Mouse (Mus musculus): ENCODE measurements around the gene Exoc6. TPM values are rescaled to one million over a fixed set of nuclear protein-coding genes. Genes with fewer than 3 reads are reported as not detected.

Exoc6 gene
- polyA plus RNA-seq (2015; fragmentation: Nextera tagmentation; extraction: Ambion mirVana): 4.3 and 6.0 TPM in 2 replicates

DNA sequence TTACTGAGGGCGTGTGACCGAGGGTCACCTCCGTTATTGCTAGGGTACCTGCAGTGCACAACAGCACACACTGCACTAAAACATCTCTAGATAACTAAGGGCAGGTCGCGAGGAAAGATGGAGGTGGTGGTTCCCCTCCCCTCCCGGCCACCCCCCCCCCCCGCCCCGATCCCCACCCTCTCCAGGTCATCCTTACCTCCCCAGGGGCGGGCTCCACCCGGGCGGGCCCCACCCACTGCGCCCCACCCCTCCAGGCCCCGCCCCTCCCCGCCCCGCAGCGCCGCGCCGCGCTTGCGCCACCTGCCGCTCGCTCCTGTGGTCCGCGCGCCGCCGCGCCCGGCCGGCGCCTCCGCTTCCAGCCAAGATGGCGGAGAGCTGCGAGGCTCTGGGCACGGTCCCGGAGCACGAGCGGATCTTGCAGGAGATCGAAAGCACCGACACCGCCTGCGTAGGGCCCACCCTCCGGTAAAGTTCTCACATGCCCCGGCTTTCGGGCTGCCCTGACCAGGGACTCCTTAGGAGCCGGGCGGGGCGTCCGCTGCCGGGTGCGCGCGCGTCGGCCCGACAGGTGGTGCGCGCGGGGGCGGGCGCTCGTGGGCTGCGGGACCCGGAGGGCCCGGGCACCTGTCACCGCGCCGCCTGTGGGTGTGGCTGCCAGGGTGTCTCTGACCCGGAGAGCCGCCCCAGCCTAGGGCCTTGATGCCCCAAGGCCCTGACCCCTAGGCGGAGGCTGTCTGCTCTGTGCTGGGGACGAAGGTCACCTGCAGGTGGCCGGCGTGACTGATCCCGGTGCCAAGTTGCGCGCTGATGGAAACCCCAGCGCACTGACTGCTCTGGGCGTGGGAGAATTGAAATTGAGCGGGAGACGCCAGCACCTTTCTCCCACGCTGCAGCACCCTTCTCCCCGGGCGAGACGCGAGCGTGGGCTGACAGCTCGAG lies at the start of gene Exoc6:
TSS of gene Exoc6 (plus strand) at position 318 of the 939 bp plus-strand sequence.
- Histone ChIP-seq H3K27me3 (peaks cover 38% of the 10 kb centered on the region), H3K9me3 (no peaks in the 10 kb centered on the region), H3K4me1 (peaks cover 3% of the 10 kb centered on the region; the same call in 1 of the 2 replicates), H3K4me3 (peak within 1 kb of the TSS; percentile 78), H3K36me3 (no peaks in the 10 kb centered on the region), H3K9ac (peak within 1 kb of the TSS; percentile 73), H3K27ac (no peak within 1 kb of the TSS), H3K4me2 (peak within 1 kb of the TSS; percentile 99)
- WGBS: under 1% methylated on average over 80 of the region's 89 CpGs
- peak; percentile 74 for ATAC-seq (ENCODE audit: insufficient number of reproducible peaks, insufficient read depth, low FRiP score, low TSS enrichment, low read depth)

- Histone ChIP-seq H3K4me3 (no peak overlapping the region), H3K27me3 (no peaks in the 10 kb centered on the region), H3K9me3 (no peaks in the 10 kb centered on the region), H3K36me3 (no peaks in the 10 kb centered on the region), H3K4me1 (0 out of 2 replicates have a peak, but pooled peaks cover 3% of the 10 kb centered on the region), H3K27ac (no peak overlapping the region), H3K4me2 (no peak overlapping the region), H3K9ac (no peak overlapping the region)
- WGBS: 83% methylated on average over 8 of the region's 8 CpGs
- ATAC-seq (ENCODE audit: insufficient number of reproducible peaks, insufficient read depth, low FRiP score, low TSS enrichment, low read depth): no peak
Observed at GRCm38 (mm10) chr19:37502996-37503395, 47.2 kb upstream of the Exoc6 start.

DNA sequence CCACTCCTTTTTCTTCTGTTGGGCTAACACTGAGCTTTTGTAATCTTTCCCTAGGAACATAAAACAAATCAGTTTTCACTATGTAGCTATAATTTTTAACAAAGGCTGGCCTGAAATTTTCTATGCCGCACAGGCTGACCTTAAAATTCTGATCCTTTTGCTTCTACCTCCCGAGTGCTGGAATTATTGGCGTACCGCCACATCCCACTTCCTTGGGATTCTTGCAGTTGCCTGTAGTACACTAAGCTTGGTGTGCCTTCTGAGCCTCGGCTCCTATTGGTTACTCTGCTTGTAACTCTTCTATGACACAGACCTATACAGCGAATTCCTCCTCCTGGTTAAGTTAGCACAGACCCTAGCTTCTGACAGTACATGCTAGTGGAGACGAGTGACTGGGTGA lies 44.2 kb upstream of the Exoc6 start:
- H3K4me3 ChIP-seq: no peak overlapping the region
- no peaks in the 10 kb centered on the region for H3K9me3 ChIP-seq
- no peak overlapping the region for H3K27ac ChIP-seq
- no peak overlapping the region for H3K9ac ChIP-seq
- ATAC-seq (ENCODE audit: insufficient number of reproducible peaks, insufficient read depth, low FRiP score, low TSS enrichment, low read depth): no peak
- H3K4me1 ChIP-seq: 0 out of 2 replicates have a peak, but pooled peaks cover 3% of the 10 kb centered on the region
- 69% methylated on average over 7 of the region's 7 CpGs for WGBS
- no peak overlapping the region for H3K4me2 ChIP-seq
- no peaks in the 10 kb centered on the region for H3K36me3 ChIP-seq
- H3K27me3 ChIP-seq: no peaks in the 10 kb centered on the region

- 57% methylated on average over 5 of the region's 5 CpGs for WGBS
- Histone ChIP-seq H3K9ac (no peak overlapping the region), H3K4me1 (0 out of 2 replicates have a peak, but pooled peaks cover 3% of the 10 kb centered on the region), H3K27me3 (no peaks in the 10 kb centered on the region), H3K36me3 (no peaks in the 10 kb centered on the region), H3K4me3 (no peak overlapping the region), H3K4me2 (no peak overlapping the region), H3K27ac (no peak overlapping the region), H3K9me3 (no peaks in the 10 kb centered on the region)
- ATAC-seq (ENCODE audit: insufficient number of reproducible peaks, insufficient read depth, low FRiP score, low TSS enrichment, low read depth): no peak
Observed at GRCm38 (mm10) chr19:37506614-37507013, 43.6 kb upstream of the Exoc6 start.

- H3K27me3 ChIP-seq: no peaks in the 10 kb centered on the region
- no peak overlapping the region for H3K27ac ChIP-seq
- H3K9ac ChIP-seq: no peak overlapping the region
- no peak overlapping the region for H3K4me2 ChIP-seq
- H3K4me1 ChIP-seq: 0 out of 2 replicates have a peak, but pooled peaks cover 5% of the 10 kb centered on the region
- H3K4me3 ChIP-seq: no peak overlapping the region
- no peaks in the 10 kb centered on the region for H3K9me3 ChIP-seq
- no peaks in the 10 kb centered on the region for H3K36me3 ChIP-seq
- no peak for ATAC-seq (ENCODE audit: insufficient number of reproducible peaks, insufficient read depth, low FRiP score, low TSS enrichment, low read depth)
- 13% methylated on average over 11 of the region's 11 CpGs for WGBS
Observed at GRCm38 (mm10) chr19:37509725-37510124, 40.5 kb upstream of the Exoc6 start.

DNA sequence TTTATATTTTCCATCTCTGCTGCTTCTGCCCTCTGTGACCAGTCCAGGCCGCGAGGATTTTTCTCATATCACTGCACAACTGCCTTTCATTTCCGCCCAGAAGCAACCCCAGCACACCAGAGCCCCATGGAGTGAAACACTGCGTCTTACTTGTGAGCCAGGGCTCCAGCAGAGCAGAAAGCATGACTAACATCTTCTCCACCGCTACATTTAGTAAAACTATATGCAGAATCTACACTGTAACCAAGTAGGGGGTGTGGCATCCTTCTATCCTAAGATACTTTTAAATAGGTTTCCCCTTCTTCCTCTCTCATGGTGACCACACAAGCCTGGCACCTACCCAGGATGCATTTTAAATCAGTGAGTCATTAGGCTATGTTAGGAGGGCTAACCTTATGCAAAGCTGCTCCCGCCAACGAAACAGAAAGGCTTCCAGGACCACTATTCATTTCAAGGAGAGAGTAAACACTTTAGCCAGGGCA lies 35.4 kb upstream of the Exoc6 start:
- 55% methylated on average over 7 of the region's 7 CpGs for WGBS
- H3K4me2 ChIP-seq: no peak overlapping the region
- no peaks in the 10 kb centered on the region for H3K36me3 ChIP-seq
- no peaks in the 10 kb centered on the region for H3K27me3 ChIP-seq
- ATAC-seq (ENCODE audit: insufficient number of reproducible peaks, insufficient read depth, low FRiP score, low TSS enrichment, low read depth): no peak
- 0 out of 2 replicates have a peak, but pooled peaks cover 8% of the 10 kb centered on the region for H3K4me1 ChIP-seq
- H3K27ac ChIP-seq: no peak overlapping the region
- H3K9me3 ChIP-seq: no peaks in the 10 kb centered on the region
- H3K4me3 ChIP-seq: no peak overlapping the region
- H3K9ac ChIP-seq: no peak overlapping the region

GRCm38 (mm10) chr19:37517419-37517818 lies 32.8 kb upstream of the Exoc6 start:
- H3K9me3 ChIP-seq: no peaks in the 10 kb centered on the region
- H3K4me3 ChIP-seq: no peak overlapping the region
- H3K36me3 ChIP-seq: no peaks in the 10 kb centered on the region
- no peak overlapping the region for H3K9ac ChIP-seq
- no peak for ATAC-seq (ENCODE audit: insufficient number of reproducible peaks, insufficient read depth, low FRiP score, low TSS enrichment, low read depth)
- no peak overlapping the region for H3K27ac ChIP-seq
- H3K27me3 ChIP-seq: no peaks in the 10 kb centered on the region
- H3K4me2 ChIP-seq: no peak overlapping the region
- 82% methylated on average over 7 of the region's 7 CpGs for WGBS
- H3K4me1 ChIP-seq: 0 out of 2 replicates have a peak, but pooled peaks cover 8% of the 10 kb centered on the region

DNA sequence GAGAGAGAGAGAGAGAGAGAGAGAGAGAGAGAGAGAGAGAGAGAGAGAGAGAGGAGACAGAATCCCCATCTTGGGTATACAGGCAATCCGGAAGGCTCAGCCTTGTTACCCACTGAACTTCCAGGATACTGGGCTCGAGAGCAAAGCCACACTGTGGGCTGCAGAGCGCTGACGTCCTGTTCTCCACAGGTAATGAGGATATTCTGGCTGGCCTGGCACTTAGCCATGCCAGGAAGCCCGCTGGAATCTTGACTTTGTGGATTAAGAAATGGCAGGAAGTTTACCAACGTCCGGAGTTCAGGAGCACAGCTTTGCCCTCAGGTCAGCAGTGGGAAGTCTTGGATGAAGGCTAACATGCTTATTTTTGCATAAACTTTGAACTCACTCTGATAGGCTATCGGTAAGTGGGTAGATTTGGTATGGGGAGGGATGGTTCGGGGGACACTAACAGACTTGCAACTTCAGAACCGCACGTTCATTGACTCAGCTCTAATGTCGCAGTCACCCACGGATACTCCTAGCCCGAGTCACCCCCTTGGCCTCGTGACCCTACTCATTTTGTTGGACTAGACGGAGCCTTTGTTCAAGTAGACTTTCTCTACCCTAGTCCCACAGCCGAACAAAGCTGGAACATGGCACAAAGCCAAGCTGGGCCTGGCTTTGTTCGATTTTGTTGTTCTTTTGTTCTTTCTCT lies 29.3 kb upstream of the Exoc6 start:
- 75% methylated on average over 18 of the region's 18 CpGs for WGBS
- ATAC-seq (ENCODE audit: insufficient number of reproducible peaks, insufficient read depth, low FRiP score, low TSS enrichment, low read depth): no peak
- H3K9ac ChIP-seq: no peak overlapping the region
- no peak overlapping the region for H3K27ac ChIP-seq
- H3K27me3 ChIP-seq: no peaks in the 10 kb centered on the region
- no peaks in the 10 kb centered on the region for H3K36me3 ChIP-seq
- no peak overlapping the region for H3K4me2 ChIP-seq
- no peaks in the 10 kb centered on the region for H3K9me3 ChIP-seq
- no peak overlapping the region for H3K4me3 ChIP-seq
- H3K4me1 ChIP-seq: no peaks in the 10 kb centered on the region; the same call in 1 of the 2 replicates

- no peak overlapping the region for H3K4me2 ChIP-seq
- no peak overlapping the region for H3K9ac ChIP-seq
- WGBS: 77% methylated on average over 2 of the region's 2 CpGs
- no peak for ATAC-seq (ENCODE audit: insufficient number of reproducible peaks, insufficient read depth, low FRiP score, low TSS enrichment, low read depth)
- no peaks in the 10 kb centered on the region for H3K27me3 ChIP-seq
- H3K36me3 ChIP-seq: no peaks in the 10 kb centered on the region
- no peak overlapping the region for H3K4me3 ChIP-seq
- no peaks in the 10 kb centered on the region for H3K9me3 ChIP-seq
- no peaks in the 10 kb centered on the region; the same call in 1 of the 2 replicates for H3K4me1 ChIP-seq
- no peak overlapping the region for H3K27ac ChIP-seq
Observed at GRCm38 (mm10) chr19:37521434-37521781, 28.8 kb upstream of the Exoc6 start.

DNA sequence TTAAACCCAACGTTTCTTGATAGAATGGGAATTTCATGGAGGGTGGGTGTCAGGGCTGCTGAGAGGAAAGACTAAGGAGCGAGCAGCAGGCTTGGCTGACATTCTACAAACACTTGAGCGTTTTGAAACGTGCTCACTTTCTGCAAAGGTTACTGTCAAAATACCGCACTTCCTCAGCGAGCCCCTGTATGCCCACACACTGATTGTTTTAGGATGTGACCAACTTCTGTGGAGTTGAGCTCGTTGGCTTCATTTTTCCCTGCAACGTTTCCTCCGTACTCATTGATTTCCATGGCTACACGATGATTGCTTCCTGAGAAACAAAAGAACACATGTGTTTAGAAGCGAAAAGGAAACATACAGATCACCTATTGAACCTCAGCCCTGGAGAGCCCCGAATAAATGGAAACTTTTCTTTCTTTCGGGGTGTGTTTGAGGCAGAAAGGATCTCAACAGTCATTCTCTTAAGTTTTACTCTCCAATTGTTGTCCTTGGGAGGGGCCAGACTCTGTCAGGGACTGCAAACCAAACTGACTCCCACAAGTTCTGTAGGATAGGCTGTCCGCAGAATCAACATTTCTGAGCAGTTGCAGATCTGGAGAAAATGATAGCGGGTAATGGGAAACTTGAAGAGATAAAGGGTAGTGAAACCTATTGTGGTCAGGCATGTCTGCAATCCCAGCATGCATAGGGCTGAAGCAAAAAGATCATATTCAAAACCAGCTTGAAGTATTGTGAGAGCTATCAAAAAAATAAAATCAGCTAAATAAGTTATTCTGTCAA lies 26.7 kb upstream of the Exoc6 start:
- H3K4me3 ChIP-seq: no peak overlapping the region
- ATAC-seq (ENCODE audit: insufficient number of reproducible peaks, insufficient read depth, low FRiP score, low TSS enrichment, low read depth): no peak
- H3K27me3 ChIP-seq: 0 out of 2 replicates have a peak, but pooled peaks cover 4% of the 10 kb centered on the region
- H3K9me3 ChIP-seq: no peaks in the 10 kb centered on the region
- H3K4me2 ChIP-seq: no peak overlapping the region
- H3K4me1 ChIP-seq: no peaks in the 10 kb centered on the region; the same call in 1 of the 2 replicates
- WGBS: 61% methylated on average over 15 of the region's 15 CpGs
- no peaks in the 10 kb centered on the region for H3K36me3 ChIP-seq
- 0 out of 2 replicates have a peak overlapping the region, but pooled peaks have one; percentile 17 for H3K27ac ChIP-seq
- H3K9ac ChIP-seq: no peak overlapping the region

GRCm38 (mm10) chr19:37525925-37526324 lies 24.3 kb upstream of the Exoc6 start:
- Histone ChIP-seq H3K36me3 (no peaks in the 10 kb centered on the region), H3K27me3 (0 out of 2 replicates have a peak, but pooled peaks cover 4% of the 10 kb centered on the region), H3K9me3 (no peaks in the 10 kb centered on the region), H3K4me1 (no peaks in the 10 kb centered on the region; the same call in 1 of the 2 replicates), H3K4me3 (no peak overlapping the region), H3K4me2 (no peak overlapping the region), H3K27ac (no peak overlapping the region), H3K9ac (no peak overlapping the region)
- 87% methylated on average over 11 of the region's 11 CpGs for WGBS
- ATAC-seq (ENCODE audit: insufficient number of reproducible peaks, insufficient read depth, low FRiP score, low TSS enrichment, low read depth): no peak

Data from embryonic facial prominence, embryonic 13.5 days (tissue).